In the genomic region with DNA sequence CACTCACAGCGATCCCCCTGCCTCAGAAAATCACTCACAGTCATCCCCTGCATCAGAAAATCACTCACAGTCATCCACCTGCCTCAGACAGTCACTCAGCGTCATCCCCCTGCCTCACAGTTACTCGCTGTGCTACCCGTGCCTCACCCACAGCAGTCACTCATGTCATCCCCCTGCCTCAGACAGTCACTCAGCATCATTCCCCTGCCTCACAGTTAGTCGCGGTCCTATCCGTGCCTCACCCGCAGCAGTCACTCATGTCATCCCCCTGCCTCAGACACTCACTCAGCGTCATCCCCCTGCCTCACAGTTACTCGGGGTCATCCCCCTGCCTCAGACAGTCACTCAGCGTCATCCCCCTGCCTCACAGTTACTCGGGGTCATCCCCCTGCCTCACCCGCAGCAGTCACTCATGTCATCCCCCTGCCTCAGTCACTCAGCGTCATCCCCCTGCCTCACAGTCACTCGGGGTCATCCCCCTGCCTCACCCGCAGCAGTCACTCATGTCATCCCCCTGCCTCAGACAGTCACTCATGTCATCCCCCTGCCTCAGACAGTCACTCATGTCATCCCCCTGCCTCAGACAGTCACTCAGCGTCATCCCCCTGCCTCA, we compare ENCODE assay signal across 8 mouse cellular contexts. TPM values are rescaled to one million over a fixed set of nuclear protein-coding genes. Genes with fewer than 3 reads are reported as not detected.
DNase-seq lines count a peak whose midpoint lies in the region.

No protein-coding gene starts in this region.

- peak; percentile 27 to 43 for DNase-seq in B cell, adult 2 months
- peak; percentile 54 for DNase-seq in R1 (ENCODE audit: low read depth, low spot score)
- DNase-seq in cerebellum, adult 11-12 months = peak; percentile 47
- DNase-seq in heart, adult 11 months = peak; percentile 98
- peak; percentile 46 for DNase-seq in kidney, adult 9 months
- DNase-seq in lung, postnatal 4 days = peak; percentile 57 to 65
- peak; percentile 62 to 76 for DNase-seq in right cerebral cortex, postnatal 10 days (ENCODE audit: low spot score in 2 of 2)
- DNase-seq in urinary bladder, adult 2 months (ENCODE audit: low spot score) = peak; percentile 48

RNA-seq across cellular contexts. Expression of a gene that starts 13.4 kb away (rescaled TPM):
- polyA plus RNA-seq in urinary bladder, adult 2 months (2012; rRNA removed) = 220 and 239 TPM in 2 replicates

Comparison
In these comparisons a context has a peak if more than half of its experiments do, and no peak if none do; other contexts are left out.
1. Peak in every context shown above with its lines: DNase-seq.
2. DNase-seq: peak in every context shown above with its lines; median percentile 98 in heart, adult 11 months; 69 in right cerebral cortex, postnatal 10 days; 61 in lung, postnatal 4 days; 54 in R1; 48 in urinary bladder, adult 2 months; 47 in cerebellum, adult 11-12 months; 46 in kidney, adult 9 months; 35 in B cell, adult 2 months.